Mouse (Mus musculus): ENCODE measurements around the gene Svs6.
"Not testable (repeated sequence)": the region's sequence is repeated elsewhere in the genome, so short reads cannot be mapped to it uniquely, and the experiment has no call there.

Gene Svs6

GRCm38 (mm10) chr2:164316451-164316850 lies at the start of gene Svs6:
TSS of gene Svs6 (plus strand) at chr2:164316751.
- not testable (repeated sequence) for DNase-seq (ENCODE audit: low spot score in 2 of 2)

DNA sequence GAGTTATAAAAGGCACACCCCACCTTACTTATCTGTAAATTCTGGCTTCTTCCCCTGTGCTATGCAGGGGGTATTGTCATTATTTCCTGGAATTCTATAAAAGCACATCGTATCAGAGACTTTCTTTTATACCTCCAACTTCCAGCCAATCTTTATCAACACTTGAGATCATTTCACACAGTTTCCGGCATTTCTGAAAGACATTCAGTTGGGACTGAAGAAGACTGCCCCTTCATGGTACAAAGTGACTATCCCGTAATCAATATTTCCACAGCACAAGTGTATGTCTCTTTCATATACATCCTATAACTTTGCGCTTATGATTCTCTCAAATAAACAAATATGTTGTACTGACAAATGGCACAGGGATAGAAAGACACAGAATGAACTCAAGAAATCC lies 38.2 kb upstream of the Svs6 start, which contains the start of gene Svs4:
Gene Svs4 (minus strand): TSS at position 101 of the 400 bp plus-strand sequence.
- DNase-seq (ENCODE audit: low spot score in 2 of 2) = no peak

DNA sequence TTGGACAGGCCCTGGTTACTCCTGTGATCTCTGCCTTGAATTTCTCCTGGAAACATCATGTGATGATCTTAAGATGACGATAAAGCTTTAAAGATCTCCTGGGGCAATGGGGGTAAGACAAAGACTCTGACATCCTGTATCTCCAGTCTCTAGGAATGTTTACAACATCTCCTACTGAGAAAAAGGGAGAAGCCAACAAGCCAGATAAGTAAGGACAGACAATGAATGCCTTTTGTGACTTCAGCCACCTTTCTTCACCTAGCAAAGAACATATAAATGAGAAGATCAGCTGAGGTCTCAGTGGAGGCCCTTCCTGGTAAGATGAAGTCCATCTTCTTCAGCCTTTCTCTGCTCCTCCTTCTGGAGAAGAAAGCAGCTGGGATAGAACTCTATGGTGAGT lies 27.6 kb upstream of the Svs6 start, which contains the start of gene Svs3a:
Gene Svs3a (plus strand): TSS at position 301 of the 400 bp plus-strand sequence.
- DNase-seq (ENCODE audit: low spot score in 2 of 2) = not testable (repeated sequence)

- no peak for DNase-seq (ENCODE audit: low spot score in 2 of 2)
Observed at GRCm38 (mm10) chr2:164312599-164312998, 4.0 kb upstream of the Svs6 start.

DNA sequence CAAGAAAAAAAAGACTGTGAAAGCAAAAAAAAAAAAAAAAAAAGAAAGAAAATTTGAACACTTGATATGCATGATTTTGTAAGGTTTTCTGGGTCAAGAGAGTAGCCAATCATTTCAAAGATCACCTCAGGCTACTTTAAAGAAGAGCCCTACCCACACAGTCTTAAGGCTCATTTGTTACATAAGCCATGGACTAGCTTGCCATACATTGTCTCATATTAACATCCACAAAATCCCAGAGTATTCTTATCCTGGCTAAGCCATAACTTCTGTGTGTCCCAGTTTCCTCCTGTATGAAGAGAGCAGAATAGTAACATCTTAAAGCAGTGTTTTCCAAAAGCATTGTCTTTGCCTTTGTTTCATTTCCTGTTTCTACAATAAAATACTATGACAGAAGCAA lies 1.1 kb upstream of the Svs6 start:
- DNase-seq (ENCODE audit: low spot score in 2 of 2) = not testable (repeated sequence)

DNA sequence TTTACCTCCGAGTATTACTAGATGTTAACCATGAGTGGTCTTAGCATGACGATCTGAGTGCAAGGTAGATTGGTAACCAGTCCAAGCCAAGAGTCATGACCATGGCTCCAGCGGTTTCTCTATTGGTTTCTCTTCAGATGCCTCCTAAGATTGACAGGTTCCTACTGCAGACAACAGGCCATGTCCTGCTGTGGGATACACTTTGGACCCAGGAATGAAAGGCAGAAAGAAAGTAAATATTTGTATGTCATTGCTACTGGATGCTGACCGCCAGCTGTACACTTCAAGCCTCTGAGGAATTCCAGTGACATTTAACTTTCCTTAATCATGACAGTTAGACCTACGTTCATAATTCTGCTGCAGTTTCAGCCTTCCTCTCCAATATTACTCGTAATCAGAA lies 4.4 kb downstream of the Svs6 start:
- DNase-seq (ENCODE audit: low spot score in 2 of 2) = no peak

- not testable (repeated sequence) for DNase-seq (ENCODE audit: low spot score in 2 of 2)
Observed at GRCm38 (mm10) chr2:164332440-164332839, 15.9 kb downstream of the Svs6 start, which contains the start of gene Svs5. TSS of gene Svs5 (plus strand) at chr2:164332740.

DNA sequence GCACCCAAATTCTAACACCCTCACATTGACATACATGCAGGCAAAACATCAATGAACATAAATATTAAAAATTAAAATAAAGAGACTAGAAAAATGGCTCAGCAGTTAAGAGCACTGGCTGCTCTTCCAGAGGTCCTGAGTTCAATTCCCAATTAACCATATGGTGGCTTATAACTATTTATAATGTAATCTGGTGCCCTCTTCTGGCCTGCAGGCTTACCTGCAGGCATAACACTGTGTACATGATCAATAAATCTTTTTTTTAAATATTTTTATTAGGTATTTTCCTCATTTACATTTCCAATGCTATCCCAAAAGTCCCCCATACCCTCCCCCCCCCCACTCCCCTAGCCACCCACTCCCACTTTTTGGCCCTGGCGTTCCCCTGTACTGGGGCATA lies 27.2 kb downstream of the Svs6 start:
- not testable (repeated sequence) for DNase-seq (ENCODE audit: low spot score in 2 of 2)

DNA sequence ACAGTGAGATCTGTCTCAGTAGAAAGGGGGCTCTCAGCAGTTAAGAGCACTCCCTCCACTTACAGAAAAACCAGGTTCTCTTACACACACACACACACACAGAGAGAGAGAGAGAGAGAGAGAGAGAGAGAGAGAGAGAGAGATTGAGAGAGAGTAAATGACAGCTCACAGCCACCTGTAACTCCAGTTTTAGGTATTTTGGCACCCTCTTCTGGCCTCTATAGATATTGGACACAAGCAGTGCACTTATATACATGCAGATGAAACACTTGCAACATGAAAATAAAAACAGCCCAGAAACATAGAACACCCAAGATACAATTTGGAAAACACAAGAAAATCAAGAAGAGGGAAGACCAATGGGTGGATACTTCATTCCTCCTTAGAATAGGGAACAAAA lies 31.1 kb downstream of the Svs6 start:
- not testable (repeated sequence) for DNase-seq (ENCODE audit: low spot score in 2 of 2)

DNA sequence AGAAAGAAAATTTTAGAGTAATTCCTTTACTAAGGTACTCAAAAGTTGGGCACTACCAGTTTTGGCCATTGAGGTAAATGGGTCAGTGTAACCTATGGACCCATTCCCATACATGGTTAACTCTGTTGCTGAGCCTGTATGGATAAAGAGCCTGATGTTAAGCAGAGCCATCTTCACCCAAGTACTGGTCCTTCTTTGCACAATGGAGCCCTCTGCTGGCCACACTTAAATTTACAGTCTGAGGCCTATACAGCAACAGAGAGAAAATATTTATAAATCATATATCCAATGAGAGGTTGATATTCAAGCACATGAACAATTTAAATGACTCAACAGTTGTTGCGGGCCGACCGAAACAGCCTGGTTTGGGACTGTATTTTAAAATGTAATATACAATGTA lies 32.4 kb downstream of the Svs6 start:
- DNase-seq (ENCODE audit: low spot score in 2 of 2) = peak; percentile 32 to 52

- DNase-seq (ENCODE audit: low spot score in 2 of 2) = no peak
Observed at GRCm38 (mm10) chr2:164352697-164353096, 36.1 kb downstream of the Svs6 start.

GRCm38 (mm10) chr2:164353356-164353755 lies 36.8 kb downstream of the Svs6 start:
- DNase-seq (ENCODE audit: low spot score in 2 of 2) = no peak

DNA sequence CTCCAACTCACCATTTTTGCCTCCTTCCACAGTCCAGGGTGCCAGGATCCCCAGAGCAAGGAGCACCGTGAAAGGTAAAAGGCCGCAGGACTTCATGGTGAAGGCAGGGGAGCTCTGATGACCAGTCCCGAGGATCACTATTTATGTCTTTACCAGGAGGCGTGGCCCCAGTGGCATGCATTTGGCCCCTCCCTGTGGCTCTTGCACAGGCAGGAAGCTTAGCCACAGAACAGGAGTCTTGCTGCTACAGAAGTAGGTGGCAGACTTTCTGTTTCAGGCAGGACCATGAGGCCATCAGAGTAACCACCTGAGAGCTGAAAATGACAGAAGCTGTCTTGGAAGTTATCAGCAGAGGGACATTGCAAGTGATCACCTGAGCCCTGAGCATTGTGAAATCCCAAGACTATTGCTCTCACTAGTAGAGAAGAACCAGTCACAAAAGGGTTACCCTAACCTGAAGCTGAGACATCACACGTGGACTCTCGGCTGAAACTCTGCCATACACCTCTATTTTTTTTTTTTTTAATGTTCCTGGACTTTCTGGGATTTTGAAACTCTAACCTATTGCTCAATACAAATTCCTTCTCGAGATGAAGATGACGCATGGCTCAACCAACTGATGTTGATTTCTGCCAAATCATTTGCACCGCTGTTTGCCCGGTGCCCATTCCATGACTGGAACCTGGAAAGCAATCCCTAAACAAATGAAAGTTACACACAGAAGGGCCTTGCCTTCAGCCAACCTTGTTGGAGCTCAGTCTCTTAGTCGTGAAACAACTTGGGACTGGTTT lies 39.8 kb downstream of the Svs6 start:
- DNase-seq (ENCODE audit: low spot score in 2 of 2) = no peak

DNA sequence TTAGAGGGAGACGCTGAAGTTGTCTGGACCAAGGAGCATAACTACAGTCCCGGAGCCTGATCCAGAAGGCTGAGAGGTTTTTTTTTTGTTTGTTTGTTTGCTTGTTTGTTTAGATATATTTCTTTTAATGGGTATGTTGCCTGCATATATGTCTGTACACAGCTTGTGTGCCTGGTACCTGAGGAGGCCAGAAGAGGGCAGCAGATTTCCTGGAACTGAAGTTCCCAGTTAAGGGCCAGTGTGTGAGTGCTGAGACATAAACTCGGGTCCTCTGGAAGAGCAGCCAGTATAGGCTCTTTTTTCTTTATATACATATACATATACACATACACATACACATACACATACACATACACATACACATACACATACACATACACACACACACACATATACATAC lies 41.8 kb downstream of the Svs6 start:
- DNase-seq (ENCODE audit: low spot score in 2 of 2) = no peak

GRCm38 (mm10) chr2:164359031-164359430 lies 42.5 kb downstream of the Svs6 start:
- no peak for DNase-seq (ENCODE audit: low spot score in 2 of 2)

DNA sequence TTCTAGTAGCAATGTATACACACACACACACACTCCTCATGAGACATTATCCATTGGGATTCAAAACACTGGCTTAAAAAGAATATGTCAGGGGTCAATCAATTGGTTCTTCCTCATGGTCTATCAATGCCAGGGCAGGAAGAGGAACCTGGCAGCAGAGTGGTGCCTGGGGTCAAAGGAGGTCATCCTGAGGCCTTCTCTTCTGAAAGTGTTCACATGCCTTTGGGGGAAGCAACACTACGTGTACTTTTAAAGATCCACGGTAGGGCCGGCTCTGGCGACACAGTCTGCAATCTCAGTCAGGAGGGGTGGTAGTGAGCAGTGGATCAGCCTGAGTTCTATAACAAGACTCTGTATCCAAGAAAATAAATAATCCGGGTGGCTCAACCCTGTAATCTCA lies 43.1 kb downstream of the Svs6 start:
- no peak for DNase-seq (ENCODE audit: low spot score in 2 of 2)

- DNase-seq (ENCODE audit: low spot score in 2 of 2) = no peak
Observed at GRCm38 (mm10) chr2:164360974-164361657, 44.6 kb downstream of the Svs6 start.

DNA sequence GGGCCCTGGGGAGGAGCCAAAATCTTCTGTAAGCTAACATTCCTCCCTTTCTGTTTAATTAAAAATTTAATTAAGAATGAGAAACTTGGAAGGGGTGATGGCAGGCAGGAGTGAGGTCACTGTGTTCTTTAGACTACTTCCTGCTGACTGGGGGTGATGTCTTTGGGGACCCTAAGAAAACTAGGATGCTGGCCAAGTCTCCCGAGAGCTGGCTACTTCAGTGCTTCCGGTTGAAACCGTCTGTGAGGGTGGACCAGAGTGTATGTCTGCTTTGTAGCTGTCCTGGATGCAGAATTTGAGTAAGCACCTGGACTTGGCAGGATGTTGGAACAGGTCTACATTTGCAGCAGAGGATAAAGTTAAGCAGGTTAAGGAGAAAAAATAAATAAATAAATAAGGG lies 50.4 kb downstream of the Svs6 start:
- no peak for DNase-seq (ENCODE audit: low spot score in 2 of 2)

Data from right cerebral cortex, postnatal 10 days (tissue).